Mouse (Mus musculus) T-helper 17 cell (primary cell): ENCODE results near the gene Ntn4.

Experiments
- in situ Hi-C, 2 experiments: fragments of 300-600 bp; cut with MboI, MseI; formaldehyde crosslinking; loops; 1 replicate in 1 of 2; 2 replicates in 1 of 2; pipeline ENCODE4 v1.15.1; 2025; ENCODE audit warnings: high pct_unique_total_duplicates in 2 of 2

Ntn4 gene

GRCm38 (mm10) chr10:93640953-93641820, 706 bp downstream of the Ntn4 start:
- in situ Hi-C loops = no loop called here

- in situ Hi-C loops = no loop called here
Measured at GRCm38 (mm10) chr10:93641821-93642746, 1.6 kb downstream of the Ntn4 start.

GRCm38 (mm10) chr10:93642897-93643296, 2.4 kb downstream of the Ntn4 start:
- in situ Hi-C loops = no loop called here

- in situ Hi-C loops = no loop called here
Measured at GRCm38 (mm10) chr10:93644451-93644941, 4.0 kb downstream of the Ntn4 start.

GRCm38 (mm10) chr10:93647655-93648561, 7.4 kb downstream of the Ntn4 start:
- in situ Hi-C loops = no loop called here

GRCm38 (mm10) chr10:93648598-93649102, 8.2 kb downstream of the Ntn4 start:
- in situ Hi-C loops = no loop called here

- in situ Hi-C loops = no loop called here
Measured at GRCm38 (mm10) chr10:93649127-93649526, 8.6 kb downstream of the Ntn4 start.

GRCm38 (mm10) chr10:93649600-93649999, 9.1 kb downstream of the Ntn4 start:
- in situ Hi-C loops = no loop called here

- in situ Hi-C loops = no loop called here
Measured at GRCm38 (mm10) chr10:93653322-93653721, 12.8 kb downstream of the Ntn4 start.

- in situ Hi-C loops = loop anchor here in 1 of 2 experiments (5.0 kb wide), 1 partner anchor 1282 kb away; no protein-coding TSS in a partner anchor
Measured at GRCm38 (mm10) chr10:93655428-93655827, 14.9 kb downstream of the Ntn4 start.

- in situ Hi-C loops = loop anchor here in 1 of 2 experiments (5.0 kb wide), 1 partner anchor 1278 kb away; no protein-coding TSS in a partner anchor
Measured at GRCm38 (mm10) chr10:93659792-93660191, 19.3 kb downstream of the Ntn4 start.

- in situ Hi-C loops = no loop called here
Measured at GRCm38 (mm10) chr10:93661348-93661991, 21.0 kb downstream of the Ntn4 start.

GRCm38 (mm10) chr10:93662018-93662417, 21.5 kb downstream of the Ntn4 start:
- in situ Hi-C loops = no loop called here

GRCm38 (mm10) chr10:93666222-93666621, 25.7 kb downstream of the Ntn4 start:
- in situ Hi-C loops = no loop called here

GRCm38 (mm10) chr10:93666996-93667395, 26.5 kb downstream of the Ntn4 start:
- in situ Hi-C loops = no loop called here

- in situ Hi-C loops = no loop called here
Measured at GRCm38 (mm10) chr10:93672646-93673479, 32.4 kb downstream of the Ntn4 start.

- in situ Hi-C loops = no loop called here
Measured at GRCm38 (mm10) chr10:93679191-93680007, 38.9 kb downstream of the Ntn4 start.

- in situ Hi-C loops = no loop called here
Measured at GRCm38 (mm10) chr10:93680680-93681377, 40.3 kb downstream of the Ntn4 start.
